Mouse (Mus musculus): ENCODE data around the gene Rftn1.
"Not testable (repeated sequence)": the region's sequence is repeated elsewhere in the genome, so short reads cannot be mapped to it uniquely, and the experiment has no call there.

The Rftn1 gene

DNA sequence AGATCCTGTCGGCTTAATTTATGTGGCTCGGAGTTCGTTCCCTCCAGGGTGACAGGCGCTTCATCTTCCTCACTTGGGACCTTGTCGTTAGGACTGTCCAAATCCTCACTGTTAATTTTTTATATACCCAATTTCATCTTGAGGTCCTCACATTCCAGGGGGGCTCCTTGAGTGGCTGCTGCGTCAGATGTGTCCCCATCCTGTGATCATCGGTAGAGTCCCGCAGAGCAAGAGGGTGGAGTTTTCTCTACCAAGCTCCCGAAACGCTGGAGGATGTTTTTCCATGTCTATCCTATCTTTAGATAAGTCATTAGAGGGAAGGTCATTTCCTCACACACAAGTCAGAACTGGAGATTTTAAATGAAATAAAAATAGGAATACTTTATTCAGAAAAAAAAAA, 55.0 kb downstream of the Rftn1 start:
- in situ Hi-C loops (cut with MboI, MseI) = loop anchor here (10.0 kb wide), 1 partner anchor 639 kb away; no protein-coding TSS in a partner anchor

DNA sequence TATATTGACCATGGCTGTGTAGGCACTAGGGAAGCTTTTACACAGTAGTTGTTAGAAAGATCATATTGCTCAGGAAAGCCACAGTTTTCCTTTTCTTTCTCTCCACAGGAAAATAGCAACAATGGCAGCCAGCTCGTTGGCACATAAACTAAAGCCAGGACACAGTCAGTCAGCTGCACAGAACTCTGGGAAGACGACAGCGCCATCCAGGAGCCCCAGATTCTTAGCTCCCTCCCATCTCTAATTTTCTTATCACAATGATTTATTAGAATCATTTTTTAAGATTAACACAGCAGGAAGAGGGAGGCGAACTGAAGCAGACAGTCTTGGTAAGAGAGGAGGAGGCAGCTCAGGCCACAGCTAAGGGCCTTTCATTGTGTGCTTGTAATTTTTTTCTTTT, 58.8 kb downstream of the Rftn1 start:
- in situ Hi-C loops (cut with MboI, MseI) = loop anchor here (10.0 kb wide), 1 partner anchor 643 kb away; no protein-coding TSS in a partner anchor

DNA sequence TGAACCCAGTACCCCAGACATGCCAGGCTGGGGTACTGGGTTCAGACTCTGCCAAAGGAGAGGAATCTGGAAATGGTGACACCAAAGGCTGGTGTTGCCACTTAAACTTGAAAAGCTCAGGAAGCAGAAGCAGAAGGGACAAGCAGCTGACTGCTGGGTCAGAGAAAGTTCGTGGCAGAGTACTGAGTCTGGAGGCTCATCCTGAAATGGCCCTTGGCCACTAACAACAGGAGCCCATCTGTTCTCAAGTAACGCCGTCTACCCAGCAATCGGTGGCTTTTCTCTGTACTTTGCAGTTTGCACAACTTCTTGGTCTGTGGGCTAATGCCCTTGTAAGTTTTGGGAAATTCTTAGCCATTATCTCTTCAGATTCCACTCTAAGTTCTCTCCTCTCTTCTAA, 60.1 kb downstream of the Rftn1 start:
- in situ Hi-C loops (cut with MboI, MseI) = loop anchor here (10.0 kb wide), 1 partner anchor 644 kb away; no protein-coding TSS in a partner anchor

DNA sequence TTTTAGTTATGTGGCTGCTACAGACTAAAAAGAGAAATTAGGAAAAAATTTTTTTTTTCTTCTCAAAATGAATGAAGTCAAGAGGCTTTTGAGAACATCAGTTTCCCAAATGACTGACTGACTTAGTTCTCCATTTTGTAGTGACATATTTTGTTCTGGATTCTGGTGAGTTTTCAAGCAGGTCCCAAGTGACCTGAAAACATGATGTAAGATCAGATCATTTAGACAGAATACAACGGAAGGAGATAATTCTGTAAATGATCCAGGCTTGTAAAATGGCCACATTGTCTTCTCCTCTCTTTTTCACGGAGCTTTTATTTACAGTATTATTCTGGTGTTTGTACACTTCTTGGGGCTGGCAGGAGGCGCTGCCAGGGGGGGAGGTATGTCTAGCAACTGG, 62.1 kb downstream of the Rftn1 start:
- in situ Hi-C loops (cut with MboI, MseI) = no loop called here

DNA sequence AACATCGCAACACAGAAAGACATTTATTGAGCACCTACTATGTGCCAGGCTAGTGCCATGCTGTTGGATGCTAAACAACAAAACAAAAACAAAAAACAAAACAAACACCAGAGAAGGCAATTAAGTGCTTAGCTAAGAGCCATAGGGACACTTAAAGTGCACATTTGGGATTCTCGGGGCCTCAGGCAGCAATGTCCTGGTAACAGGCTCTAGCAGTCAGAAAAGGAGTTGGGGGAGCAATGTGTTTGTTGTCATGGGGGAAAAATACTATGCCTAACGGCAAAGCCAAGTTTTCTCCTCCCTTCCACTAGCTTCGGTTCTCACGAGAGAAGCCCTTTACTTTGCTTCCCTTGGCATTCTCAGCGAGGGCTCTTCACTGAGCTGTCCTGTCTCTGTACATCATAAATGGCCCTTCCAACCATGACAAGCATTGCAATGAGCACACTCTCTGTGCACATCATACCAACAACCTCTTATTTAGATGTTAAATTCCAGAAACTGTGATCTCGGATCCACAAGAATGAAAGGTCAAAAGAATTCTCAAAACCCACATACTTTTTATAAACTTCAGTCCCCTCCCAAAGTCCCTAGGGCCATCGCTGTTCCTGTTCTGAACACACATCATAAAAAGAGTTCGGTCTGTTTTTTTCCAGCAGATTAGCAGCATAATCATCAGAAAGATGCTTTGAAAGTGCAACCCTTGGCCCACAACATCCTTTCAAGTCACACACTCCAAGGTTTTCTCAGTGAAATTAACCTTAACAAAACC, 63.2 kb downstream of the Rftn1 start:
- in situ Hi-C loops (cut with MboI, MseI) = no loop called here

DNA sequence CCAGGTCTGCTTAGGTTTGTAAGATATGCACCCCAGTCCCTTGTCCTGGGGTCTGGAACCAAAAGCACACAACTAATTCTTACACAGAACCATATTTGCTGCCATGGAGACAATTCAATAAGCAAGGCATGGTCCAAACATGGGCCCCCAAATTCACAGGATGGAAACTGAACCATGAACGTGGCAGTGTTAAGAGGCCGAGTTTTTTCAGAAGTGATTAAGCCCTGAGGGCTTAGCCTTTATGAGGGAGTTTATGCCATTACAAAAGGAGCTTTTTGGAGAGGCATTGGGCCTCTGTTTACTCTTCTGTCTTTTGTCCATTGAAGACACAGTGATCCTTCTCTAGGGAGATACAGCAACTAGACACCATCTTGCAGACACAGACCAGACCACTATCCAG, 63.9 kb downstream of the Rftn1 start:
- in situ Hi-C loops (cut with MboI, MseI) = no loop called here

DNA sequence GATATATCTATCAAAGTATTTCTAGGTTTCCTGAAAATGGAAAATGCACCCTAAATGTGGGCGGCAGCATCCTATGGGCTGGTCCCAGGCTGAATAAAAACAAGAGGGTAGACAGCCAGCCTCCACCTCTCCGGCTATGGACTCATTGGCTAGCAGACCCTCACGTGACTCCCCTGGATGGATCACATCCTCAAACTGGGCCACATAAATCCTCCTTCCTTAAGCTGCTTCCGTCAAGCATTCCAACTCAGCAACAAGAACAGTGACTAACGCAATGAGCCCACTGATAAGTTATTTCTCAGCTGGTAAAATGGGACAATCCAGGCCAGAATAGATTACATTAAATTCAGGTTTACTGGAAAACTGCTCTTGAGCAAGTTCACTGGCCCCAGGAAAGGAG, 64.6 kb downstream of the Rftn1 start:
- in situ Hi-C loops (cut with MboI, MseI) = no loop called here

DNA sequence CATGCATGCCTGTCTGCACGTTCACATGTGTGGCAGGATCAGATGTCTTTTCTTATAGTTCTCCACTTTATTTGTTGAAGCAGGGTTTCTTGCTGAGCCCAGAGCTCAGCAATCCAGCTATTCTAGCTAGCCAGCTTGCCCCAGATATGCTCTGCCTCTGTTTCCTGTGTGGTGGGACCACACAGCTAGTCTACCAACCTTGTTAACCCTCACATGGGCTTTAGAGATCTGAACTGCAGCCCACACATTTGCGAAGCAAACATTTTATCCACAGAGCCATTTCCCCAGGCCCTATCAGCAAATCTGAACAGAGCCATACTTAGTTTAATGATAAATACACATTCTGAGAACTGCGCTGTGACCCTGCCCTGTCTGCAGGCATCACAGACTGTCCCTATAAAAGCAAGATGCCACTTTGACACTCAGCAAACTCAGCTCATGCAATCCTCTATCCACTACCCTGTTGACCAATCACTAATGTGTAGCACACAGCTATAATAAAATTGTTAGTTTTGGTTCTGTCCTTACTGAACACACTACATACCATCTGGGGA, 65.2 kb downstream of the Rftn1 start:
- in situ Hi-C loops (cut with MboI, MseI) = no loop called here

DNA sequence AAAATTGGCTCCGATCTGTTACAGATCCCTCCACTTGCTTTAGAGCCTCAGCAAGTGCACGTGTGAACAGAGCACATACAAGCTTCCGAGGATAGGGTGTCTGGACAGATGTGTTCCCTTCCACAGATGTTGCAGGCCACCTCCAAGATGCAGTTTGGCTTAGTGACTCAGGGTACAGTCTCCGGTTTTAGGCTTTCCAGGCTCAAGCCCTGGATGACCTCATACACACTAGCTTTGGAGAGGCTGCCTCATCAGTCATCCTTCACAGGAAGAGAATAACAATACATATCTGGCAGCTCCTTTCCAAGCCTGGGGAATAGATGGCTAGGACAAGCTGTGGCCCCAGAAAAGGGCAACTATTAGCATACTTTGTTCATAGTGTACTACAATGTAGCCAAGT, 65.8 kb downstream of the Rftn1 start:
- in situ Hi-C loops (cut with MboI, MseI) = no loop called here

DNA sequence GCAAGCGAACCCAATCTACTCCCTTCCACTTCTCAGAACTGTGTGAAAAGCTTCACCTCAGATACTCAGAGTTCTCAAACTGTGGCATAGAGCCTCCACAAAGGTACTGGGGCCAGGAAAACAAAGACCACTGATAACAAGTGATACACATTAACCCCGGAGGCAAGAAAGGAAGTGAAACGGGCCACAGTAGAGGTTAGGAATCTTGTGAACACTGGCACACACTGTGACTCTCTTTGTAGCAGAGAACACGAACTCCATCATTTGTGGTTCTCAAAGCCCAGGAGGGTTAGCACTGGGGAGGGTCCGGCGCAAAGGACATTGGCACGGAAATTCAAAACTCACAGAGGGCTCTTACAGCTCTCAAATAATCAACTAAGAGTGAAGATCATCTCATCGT, 67.9 kb downstream of the Rftn1 start:
- in situ Hi-C loops (cut with MboI, MseI) = no loop called here

DNA sequence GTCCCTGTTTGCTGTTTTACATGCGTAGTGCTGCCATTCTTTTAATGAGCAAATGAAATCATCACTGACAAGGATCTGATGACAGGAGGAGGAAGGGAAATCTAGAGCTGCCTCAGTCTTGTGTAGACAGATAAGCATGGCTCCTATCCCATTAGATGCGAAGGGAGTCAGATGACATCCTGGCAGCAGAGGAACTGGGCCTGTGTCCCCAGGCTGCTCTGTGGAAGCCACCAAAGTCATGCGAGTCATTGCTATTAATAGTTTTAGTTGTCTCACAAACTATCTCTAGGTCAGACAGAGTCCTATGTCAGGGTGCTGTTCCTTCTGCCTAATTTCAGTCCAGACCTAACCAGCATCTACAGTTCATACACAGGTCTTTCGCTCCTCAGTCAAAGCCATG, 70.4 kb downstream of the Rftn1 start:
- in situ Hi-C loops (cut with MboI, MseI) = no loop called here

DNA sequence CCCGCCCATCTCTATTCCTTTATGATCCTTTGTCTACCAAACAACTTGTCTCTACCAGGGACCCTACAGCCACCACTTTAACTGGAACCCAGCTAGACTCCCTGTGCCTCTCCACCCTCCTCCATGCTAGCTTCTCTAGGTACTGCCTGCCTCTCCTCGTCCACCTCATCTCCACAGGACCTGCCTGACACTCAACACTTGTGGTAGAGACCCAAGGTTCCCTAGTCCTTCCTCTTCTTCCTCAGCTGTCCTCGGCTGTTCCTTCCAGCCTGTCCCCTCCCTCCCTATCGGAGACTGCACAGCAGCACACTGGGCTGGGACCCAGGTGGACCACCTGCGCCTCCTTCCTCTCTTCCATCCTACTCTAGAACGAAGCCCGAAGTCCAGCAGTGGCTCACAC, 73.0 kb downstream of the Rftn1 start:
- in situ Hi-C loops (cut with MboI, MseI) = no loop called here

DNA sequence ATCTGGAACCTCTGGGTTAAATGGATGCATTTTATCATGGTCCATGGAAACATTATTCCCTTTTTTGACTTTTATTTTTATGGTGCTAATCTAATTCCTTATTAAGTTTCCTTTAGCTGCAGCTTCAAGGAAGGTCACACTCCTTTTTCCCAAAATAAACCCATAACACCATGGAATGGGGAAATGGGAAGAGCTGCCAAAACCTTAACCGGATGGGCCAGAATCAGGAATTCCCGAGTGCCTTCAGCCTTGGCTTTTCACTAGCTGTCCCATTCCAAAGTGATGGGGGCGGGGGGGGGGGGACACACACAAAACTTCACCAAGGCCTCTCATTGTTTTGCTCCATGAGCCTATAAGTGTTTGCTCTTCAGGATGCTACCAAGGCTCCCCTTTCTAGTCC, 73.5 kb downstream of the Rftn1 start:
- in situ Hi-C loops (cut with MboI, MseI) = no loop called here

DNA sequence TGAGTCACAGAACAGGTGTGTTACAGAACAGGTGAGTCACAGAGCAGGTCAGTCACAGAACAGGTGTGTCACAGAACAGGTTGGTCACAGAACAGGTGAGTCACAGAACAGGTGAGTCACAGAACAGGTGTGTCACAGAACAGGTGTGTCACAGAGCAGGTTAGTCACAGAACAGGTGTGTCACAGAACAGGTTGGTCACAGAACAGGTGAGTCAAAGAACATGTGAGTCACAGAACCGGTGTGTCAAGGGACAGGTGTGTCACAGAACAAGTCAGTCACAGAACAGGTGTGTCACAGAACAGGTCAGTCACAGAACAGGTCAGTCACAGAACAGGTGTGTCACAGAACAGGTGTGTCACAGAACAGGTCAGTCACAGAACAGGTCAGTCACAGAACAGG, 74.1 kb downstream of the Rftn1 start:
- in situ Hi-C loops (cut with MboI, MseI) = not testable (repeated sequence)

DNA sequence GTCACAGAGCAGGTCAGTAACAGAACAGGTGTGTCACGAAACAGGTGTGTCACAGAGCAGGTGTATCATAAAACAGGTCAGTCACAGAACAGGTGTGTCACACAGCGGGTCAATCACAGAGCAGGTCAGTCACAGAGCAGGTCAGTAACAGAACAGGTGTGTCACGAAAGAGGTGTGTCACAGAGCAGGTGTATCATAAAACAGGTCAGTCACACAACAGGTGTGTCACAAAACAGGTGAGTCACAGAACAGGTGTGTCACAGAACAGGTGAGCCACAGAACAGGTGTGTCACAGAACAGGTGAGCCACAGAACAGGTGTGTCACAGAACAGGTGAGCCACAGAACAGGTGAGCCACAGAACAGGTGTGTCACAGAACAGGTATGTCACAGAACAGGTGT, 74.8 kb downstream of the Rftn1 start:
- in situ Hi-C loops (cut with MboI, MseI) = not testable (repeated sequence)

DNA sequence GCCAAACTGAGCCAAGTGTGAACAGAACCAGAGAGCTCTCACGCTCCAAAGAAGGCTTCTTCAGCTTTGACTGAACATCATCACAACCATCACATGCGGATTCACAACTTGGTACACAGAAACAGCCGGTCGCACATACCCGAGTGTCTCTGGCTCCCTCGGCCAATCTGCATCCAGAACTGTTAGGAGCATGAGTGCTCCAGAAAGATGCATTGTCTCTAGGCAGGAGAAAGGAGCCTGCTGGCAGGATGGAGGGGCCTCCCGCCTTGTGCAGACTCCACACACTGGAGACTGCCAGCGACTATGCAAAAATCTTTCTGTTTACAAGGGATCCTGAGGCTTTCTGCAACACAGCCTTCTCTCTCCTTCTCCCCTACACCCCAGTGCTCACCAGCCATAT, 75.8 kb downstream of the Rftn1 start:
- in situ Hi-C loops (cut with MboI, MseI) = no loop called here

DNA sequence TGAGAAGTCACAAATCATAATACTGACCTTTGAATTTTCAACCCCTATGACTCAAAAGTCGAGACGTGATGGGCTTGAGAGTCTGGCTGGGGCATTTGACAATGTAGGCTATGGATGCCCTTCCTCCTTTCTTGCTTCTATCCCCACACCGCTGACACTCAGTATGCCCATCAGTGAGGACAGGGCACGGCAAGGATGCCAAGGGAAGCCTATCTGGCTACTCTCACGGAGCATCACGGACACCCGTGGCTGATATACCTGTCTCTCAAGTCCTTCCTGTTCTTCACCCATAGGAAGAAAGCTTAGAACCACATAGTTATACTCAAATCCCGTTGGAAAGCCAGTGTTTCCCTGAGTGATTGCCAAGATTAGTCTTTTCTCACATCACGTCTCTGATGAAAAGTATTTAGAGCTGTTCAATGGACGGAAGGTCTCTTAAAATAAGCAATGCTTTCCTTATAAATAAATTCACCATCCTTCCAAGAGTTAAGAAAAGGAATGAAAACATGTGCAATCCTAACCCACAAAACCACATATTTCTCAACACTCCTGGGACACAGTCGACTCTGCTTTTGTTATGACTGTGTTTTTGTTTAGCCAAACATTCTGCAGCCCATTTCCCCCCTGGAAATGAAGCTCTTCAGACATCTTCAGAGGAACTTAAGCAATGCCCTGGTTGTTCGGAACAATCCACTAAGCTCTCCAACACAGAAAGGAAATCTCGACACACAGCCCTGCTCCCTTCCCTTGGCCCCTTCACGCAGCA, 79.6 kb downstream of the Rftn1 start:
- in situ Hi-C loops (cut with MboI, MseI) = no loop called here

DNA sequence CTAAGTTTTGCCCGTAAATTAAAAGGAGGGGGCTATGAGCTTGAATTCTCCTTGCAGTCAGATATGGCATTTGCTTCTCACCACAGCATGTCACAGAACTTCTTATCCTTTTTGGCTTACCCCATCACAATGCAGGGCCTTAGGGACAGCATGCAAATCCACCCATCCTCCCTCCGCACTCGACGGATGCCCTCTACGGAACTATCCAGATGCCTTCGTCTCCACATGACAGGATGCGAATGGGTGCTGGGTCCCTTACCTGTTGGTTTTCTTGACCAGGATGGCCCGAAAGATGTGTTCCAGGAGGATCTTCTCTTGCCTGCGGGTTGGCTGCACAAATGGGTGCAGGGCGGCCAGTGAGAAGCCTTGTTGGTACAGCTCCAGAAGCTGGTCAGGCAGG, 83.7 kb downstream of the Rftn1 start:
- in situ Hi-C loops (cut with MboI, MseI) = no loop called here

DNA sequence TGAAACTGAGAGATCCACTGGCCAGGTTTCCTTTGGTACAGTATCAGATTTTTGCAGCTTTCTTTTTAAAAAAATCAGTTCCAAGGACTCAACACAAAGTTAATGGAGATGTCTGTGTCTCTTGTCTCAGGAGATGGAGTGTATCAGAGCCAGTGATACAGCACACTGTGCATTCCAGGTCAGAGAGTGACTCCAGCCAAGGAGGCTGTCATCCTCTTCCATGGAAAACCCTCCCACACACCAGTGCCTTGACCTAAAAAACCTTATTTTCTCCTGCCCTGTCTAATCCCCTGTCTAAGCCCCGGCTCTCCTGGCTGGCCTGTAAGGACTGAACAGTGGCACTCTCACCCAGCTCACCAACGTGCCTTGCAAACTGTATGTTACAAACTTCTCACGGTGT, 86.3 kb downstream of the Rftn1 start:
- in situ Hi-C loops (cut with MboI, MseI) = no loop called here

DNA sequence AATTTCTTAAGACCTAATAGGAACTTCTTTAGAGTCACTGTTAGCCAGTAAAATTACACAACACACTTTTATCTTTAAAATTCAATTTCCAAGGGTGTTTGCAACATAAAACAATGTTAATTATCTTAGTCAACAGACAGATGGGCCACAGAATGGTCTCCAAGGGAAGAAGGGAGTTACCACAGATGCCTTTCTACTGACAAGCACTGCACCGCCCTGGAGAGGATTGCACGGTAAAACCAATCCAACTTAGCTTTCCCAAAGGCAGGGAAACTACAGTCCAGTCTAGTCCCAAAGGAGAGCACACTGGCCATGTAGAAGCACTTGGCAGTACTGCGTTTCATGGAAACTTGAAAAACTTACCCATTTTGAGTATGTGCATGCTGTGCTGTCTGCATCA, 89.1 kb downstream of the Rftn1 start:
- in situ Hi-C loops (cut with MboI, MseI) = no loop called here

DNA sequence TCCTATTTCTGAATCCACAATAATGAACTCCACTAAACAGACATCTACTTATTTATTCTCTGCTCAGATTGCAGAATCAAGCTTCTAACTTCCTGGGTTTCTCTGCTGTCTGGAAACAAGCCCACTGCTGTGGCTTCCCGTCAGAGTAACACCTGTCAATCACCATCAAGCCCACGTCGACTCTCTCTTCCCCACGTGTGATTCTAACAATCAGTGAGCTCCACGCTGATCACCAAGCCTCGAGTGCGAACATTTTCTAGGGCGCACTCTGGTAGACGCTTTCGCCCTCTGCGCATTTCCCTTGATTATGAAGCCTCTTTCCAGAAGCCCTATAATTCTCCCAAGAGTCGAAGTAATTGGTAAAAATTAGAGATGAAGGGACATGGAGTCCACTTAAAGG, 90.4 kb downstream of the Rftn1 start:
- in situ Hi-C loops (cut with MboI, MseI) = no loop called here

DNA sequence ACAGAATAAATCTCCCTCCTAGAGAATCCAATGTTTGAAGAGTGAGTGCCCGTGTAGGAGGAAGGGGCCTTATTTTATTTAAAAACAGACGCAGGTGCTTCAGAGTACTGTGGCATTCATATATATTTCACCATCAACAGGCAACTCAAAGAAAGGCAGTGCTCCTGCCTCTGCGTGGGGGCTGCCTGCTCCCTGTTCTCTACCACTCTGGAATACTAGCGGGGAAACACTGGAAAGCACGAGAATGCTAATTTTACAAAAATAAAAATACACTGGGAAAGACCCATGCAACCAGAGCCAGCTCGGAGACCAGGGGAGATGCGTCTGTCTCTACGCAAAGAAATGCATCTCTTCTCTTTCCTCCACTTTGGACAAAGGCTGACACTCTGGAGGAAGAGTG, 91.1 kb downstream of the Rftn1 start:
- in situ Hi-C loops (cut with MboI, MseI) = no loop called here

DNA sequence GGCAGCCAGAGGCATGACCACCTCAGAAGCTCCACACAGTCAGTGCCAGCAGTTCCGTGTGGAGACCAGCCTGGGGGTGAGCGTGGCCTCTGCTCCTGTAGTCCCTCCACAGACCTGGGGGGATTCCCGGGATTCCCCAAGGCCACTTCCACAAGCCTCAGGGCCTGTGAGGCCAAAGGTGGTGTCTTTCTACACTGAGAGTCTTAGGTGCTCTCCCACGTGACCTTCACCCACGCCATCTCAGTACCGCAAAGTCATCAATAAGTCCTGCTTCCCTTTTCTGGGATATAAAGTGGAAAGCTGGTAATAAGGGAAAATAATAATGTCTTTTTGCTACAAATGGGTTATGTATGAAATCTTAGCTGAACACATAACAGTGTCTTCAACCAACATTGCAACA, 92.2 kb downstream of the Rftn1 start:
- in situ Hi-C loops (cut with MboI, MseI) = no loop called here

Data from regulatory T cell (primary cell).